Mouse (Mus musculus) neural tube, embryonic 15.5 days (tissue): ENCODE measurements around the gene Sohlh2. TPM values are rescaled to one million over a fixed set of nuclear protein-coding genes. Genes with fewer than 3 reads are reported as not detected.
A peak's percentile ranks its signal among the peaks of the same experiment; 100 is the strongest.

Experiments used
- ATAC-seq: fragments of 200-750 bp; cut with Nextera tagmentation; 2 replicates; pipeline ENCODE4 v1.8.0; 2017; ENCODE audit warnings: mild to moderate bottlenecking, moderate TSS enrichment, moderate library complexity; ENCODE audit not compliant: low FRiP score
- H3K27ac ChIP-seq: fragments of 300-500 bp; sonication (generic); replicated peaks from 2 replicates; pipeline ENCODE4 v1.5.1; 2015; ENCODE audit warnings: mild to moderate bottlenecking, inconsistent platforms
- H3K27me3 ChIP-seq: fragments of 300-500 bp; sonication (generic); replicated peaks from 2 replicates; pipeline ENCODE4 v1.6.1; 2015; ENCODE audit warnings: inconsistent platforms
- H3K36me3 ChIP-seq: fragments of 300-500 bp; sonication (generic); 2 replicates; pipeline ENCODE4 v1.6.1; 2015; ENCODE audit warnings: inconsistent platforms
- H3K4me1 ChIP-seq: fragments of 300-500 bp; sonication (generic); 2 replicates; pipeline ENCODE4 v1.6.1; 2015; ENCODE audit warnings: inconsistent platforms
- H3K4me2 ChIP-seq: fragments of 300-500 bp; sonication (generic); 2 replicates; pipeline ENCODE4 v1.6.1; 2015; ENCODE audit warnings: inconsistent platforms, mild to moderate bottlenecking, moderate library complexity
- H3K4me3 ChIP-seq: fragments of 300-500 bp; sonication (generic); replicated peaks from 2 replicates; pipeline ENCODE4 v1.5.1; 2015; ENCODE audit warnings: mild to moderate bottlenecking, inconsistent platforms
- H3K9ac ChIP-seq: fragments of 300-500 bp; sonication (generic); replicated peaks from 2 replicates; pipeline ENCODE4 v1.6.1; 2015; ENCODE audit warnings: mild to moderate bottlenecking, inconsistent platforms
- H3K9me3 ChIP-seq: fragments of 300-500 bp; sonication (generic); replicated peaks from 2 replicates; pipeline ENCODE4 v1.6.1; 2016; ENCODE audit warnings: inconsistent platforms
- WGBS: fragments of 180-500 bp; shearing (Covaris S2); methylation state at CpG from one replicate; pipeline ENCODE4 v1.1.7; 2015; ENCODE audit warnings: mixed read lengths; 5-methylcytosine and 5-hydroxymethylcytosine counted together
- polyA plus RNA-seq: library from polyadenylated mRNA; unstranded; fragments of >200 nt; fragmentation: Nextera tagmentation; extraction: Ambion mirVana; gene quantifications from 2 replicates; pipeline ENCODE4 v1.2.1, GENCODE M21; 2015

Sohlh2 gene
- polyA plus RNA-seq, 1 experiment from 2014 or later, result not detected

DNA sequence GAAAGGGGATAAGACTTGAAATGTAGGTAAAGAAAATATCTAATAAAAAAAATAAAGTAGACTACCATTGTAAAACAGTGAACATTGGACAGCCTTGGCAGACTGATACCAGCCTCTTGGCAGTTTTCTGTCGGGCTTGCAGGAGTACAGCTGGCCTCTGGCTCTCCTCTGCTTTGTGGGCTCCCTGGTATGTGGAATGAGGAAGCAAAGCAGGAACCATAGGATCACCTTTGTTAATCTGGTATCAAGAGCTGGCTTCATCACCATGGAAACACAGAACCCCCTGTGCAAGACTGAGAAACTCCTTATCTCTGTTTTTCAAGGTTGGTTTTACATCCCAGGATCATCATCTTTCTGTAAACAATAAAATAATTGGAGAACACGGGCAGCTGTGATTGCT lies 30.4 kb downstream of the Sohlh2 start:
- ATAC-seq, result no peak
- Histone ChIP-seq H3K9me3 (no peaks in the 10 kb centered on the region), H3K36me3 (no peaks in the 10 kb centered on the region), H3K9ac (no peak overlapping the region), H3K4me2 (no peak overlapping the region), H3K27me3 (no peaks in the 10 kb centered on the region), H3K27ac (no peak overlapping the region), H3K4me1 (peaks cover 7% of the 10 kb centered on the region; the same call in 1 of the 2 replicates), H3K4me3 (no peak overlapping the region)
- 50% methylated on average over 2 of the region's 2 CpGs for WGBS

GRCm38 (mm10) chr3:55213785-55214184 lies 32.0 kb downstream of the Sohlh2 start:
- ATAC-seq, result no peak
- Histone ChIP-seq H3K4me1 (peaks cover 7% of the 10 kb centered on the region; the same call in 1 of the 2 replicates), H3K4me3 (no peak overlapping the region), H3K27me3 (no peaks in the 10 kb centered on the region), H3K4me2 (no peak overlapping the region), H3K9me3 (no peaks in the 10 kb centered on the region), H3K9ac (no peak overlapping the region), H3K27ac (peak overlapping the region; percentile 45; the same call in 1 of the 2 replicates), H3K36me3 (no peaks in the 10 kb centered on the region)
- WGBS, result 64% methylated on average over 4 of the region's 4 CpGs

DNA sequence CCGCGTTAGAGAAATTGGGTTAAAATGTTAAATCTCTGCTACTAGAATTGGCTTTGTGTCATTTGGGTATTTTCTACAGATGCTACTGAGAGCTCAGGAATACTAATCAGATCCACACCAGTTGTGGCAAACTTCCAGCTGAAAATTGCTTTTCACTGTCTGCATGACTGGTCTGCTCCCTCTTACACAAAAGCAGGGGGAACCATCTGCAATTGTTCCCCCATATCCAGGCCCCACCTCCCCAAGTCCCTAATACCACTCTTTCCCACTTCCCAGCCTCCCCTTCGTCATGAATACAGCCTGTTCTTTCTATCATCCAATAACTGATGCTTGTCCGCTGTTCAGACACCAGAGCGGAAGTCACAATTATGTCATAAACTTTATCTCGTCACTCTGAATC lies 32.6 kb downstream of the Sohlh2 start:
- WGBS, result 54% methylated on average over 6 of the region's 6 CpGs
- Histone ChIP-seq H3K4me3 (no peak overlapping the region), H3K9me3 (no peaks in the 10 kb centered on the region), H3K36me3 (no peaks in the 10 kb centered on the region), H3K27ac (peak overlapping the region; percentile 45), H3K4me1 (peaks cover 7% of the 10 kb centered on the region; the same call in 1 of the 2 replicates), H3K4me2 (no peak overlapping the region), H3K27me3 (no peaks in the 10 kb centered on the region), H3K9ac (no peak overlapping the region)
- no peak; the same call in 1 of the 2 replicates for ATAC-seq

DNA sequence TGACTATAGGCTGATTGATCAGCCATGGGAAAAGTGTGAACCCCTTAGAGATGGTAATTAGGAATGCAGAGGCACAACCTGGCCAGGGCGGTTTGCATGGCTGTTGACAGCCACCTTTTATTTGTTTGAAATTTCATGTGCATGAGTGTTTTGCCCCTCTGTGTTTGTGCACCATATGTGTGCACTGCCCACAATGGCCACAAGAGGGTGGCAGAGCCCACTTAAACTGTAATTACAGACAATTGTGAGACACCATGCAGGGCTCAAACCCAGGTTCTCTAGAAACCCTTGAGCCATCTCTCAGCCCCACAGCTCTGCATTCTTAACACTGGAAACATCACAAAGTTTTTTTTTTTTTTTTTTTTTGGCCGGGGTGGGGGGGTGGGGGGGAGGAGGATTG lies 40.7 kb downstream of the Sohlh2 start:
- no peak overlapping the region for H3K27ac ChIP-seq
- ATAC-seq, result no peak
- H3K9me3 ChIP-seq, result no peaks in the 10 kb centered on the region
- no peaks in the 10 kb centered on the region for H3K36me3 ChIP-seq
- H3K9ac ChIP-seq, result no peak overlapping the region
- no peak overlapping the region for H3K4me2 ChIP-seq
- H3K4me3 ChIP-seq, result no peak overlapping the region
- 95% methylated on average over 2 of the region's 2 CpGs for whole genome bisulfite sequencing
- H3K4me1 ChIP-seq, result peaks cover 5% of the 10 kb centered on the region; the same call in 1 of the 2 replicates
- H3K27me3 ChIP-seq, result no peaks in the 10 kb centered on the region

DNA sequence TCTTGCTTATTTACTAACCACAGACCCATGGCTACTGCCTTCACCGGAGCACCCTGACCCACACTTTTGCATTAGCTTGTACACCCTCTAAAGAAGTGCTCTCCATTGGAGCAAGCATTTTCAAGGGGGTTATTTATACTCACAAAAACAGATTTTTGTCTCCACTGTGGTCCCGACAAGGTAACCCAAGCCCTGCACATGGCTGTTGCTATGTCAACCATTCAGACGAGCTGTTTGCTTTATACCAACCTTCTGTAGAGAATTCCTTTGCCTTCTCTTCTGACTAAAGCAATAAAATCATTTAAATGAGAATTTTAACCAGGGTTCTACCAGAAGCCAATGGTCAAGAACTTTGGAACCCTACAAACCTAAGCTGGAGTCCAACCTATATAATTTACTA lies 42.0 kb downstream of the Sohlh2 start:
- Histone ChIP-seq H3K9ac (no peak overlapping the region), H3K9me3 (no peaks in the 10 kb centered on the region), H3K27ac (no peak overlapping the region), H3K4me3 (no peak overlapping the region), H3K27me3 (no peaks in the 10 kb centered on the region), H3K36me3 (no peaks in the 10 kb centered on the region), H3K4me2 (no peak overlapping the region), H3K4me1 (peaks cover 5% of the 10 kb centered on the region; the same call in 1 of the 2 replicates)
- 82% methylated on average over 3 of the region's 3 CpGs for WGBS
- ATAC-seq, result no peak

- Histone ChIP-seq H3K9ac (no peak overlapping the region), H3K27me3 (no peaks in the 10 kb centered on the region), H3K4me2 (peak overlapping the region; percentile 46), H3K4me3 (no peak overlapping the region), H3K27ac (no peak overlapping the region), H3K9me3 (no peaks in the 10 kb centered on the region), H3K4me1 (peaks cover 5% of the 10 kb centered on the region; the same call in 1 of the 2 replicates), H3K36me3 (no peaks in the 10 kb centered on the region)
- WGBS, result 37% methylated on average over 18 of the region's 18 CpGs
- ATAC-seq, result peak; percentile 53; the same call in 1 of the 2 replicates
These were observed 44.8 kb downstream of the Sohlh2 start for GRCm38 (mm10) chr3:55226501-55227213.

GRCm38 (mm10) chr3:55227214-55227581 lies 45.4 kb downstream of the Sohlh2 start:
- Histone ChIP-seq H3K36me3 (no peaks in the 10 kb centered on the region), H3K27me3 (no peaks in the 10 kb centered on the region), H3K9me3 (no peaks in the 10 kb centered on the region), H3K4me1 (peaks cover 5% of the 10 kb centered on the region; the same call in 1 of the 2 replicates), H3K4me2 (peak overlapping the region; percentile 46), H3K4me3 (no peak overlapping the region), H3K9ac (no peak overlapping the region), H3K27ac (no peak overlapping the region)
- ATAC-seq, result no peak
- 40% methylated on average over 4 of the region's 4 CpGs for WGBS

- ATAC-seq, result no peak
- Histone ChIP-seq H3K4me3 (peak within 1 kb of the TSS; percentile 63), H3K36me3 (0 out of 2 replicates have a peak, but pooled peaks cover under 1% of the 10 kb centered on the region), H3K9ac (peak within 1 kb of the TSS; percentile 84), H3K4me1 (peaks cover 33% of the 10 kb centered on the region), H3K4me2 (peak within 1 kb of the TSS; percentile 67), H3K27ac (peak within 1 kb of the TSS; percentile 97), H3K9me3 (no peaks in the 10 kb centered on the region), H3K27me3 (no peaks in the 10 kb centered on the region)
- WGBS, result 39% methylated on average over 10 of the region's 10 CpGs
These were observed 60.0 kb downstream of the Sohlh2 start, which contains the start of gene Dclk1 for GRCm38 (mm10) chr3:55241730-55242421. Gene Dclk1 (plus strand): TSS chr3:55242364.

DNA sequence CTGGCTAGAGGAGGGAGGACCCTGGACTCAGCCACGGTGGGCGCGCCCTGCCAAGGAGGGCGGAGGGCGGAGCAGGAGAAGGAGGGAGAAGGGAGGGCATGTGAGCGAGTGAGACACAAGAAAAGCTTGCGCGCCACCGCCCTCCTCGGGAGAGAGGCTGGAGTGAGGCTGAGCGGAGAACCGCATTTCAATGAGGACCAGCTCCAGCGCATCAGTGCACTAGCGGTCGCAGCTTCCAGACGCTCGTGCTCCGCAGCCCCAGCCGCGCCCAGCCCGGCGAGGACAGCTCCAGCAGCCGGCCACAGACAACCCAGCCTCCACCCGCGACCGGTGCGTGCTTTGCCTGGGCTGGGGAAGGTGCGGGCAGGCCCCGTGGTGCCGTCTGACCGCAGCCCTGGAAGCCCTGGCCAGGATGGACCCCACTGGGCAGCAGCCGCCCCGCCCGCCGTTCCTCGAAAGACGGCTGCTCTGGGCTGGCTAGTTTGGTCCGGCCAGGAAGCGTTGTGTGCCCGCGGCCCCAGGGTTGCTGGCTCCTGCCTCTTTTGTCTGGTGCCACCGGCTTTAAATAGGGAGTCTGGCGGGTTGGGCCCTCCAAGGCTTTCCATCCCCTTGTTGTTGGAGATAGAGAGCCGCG lies 60.7 kb downstream of the Sohlh2 start:
- ATAC-seq, result peak; percentile 95
- H3K4me1 ChIP-seq, result peaks cover 40% of the 10 kb centered on the region
- peaks cover 7% of the 10 kb centered on the region for H3K36me3 ChIP-seq
- H3K9me3 ChIP-seq, result no peaks in the 10 kb centered on the region
- H3K9ac ChIP-seq, result peak overlapping the region; percentile 84
- H3K27me3 ChIP-seq, result no peaks in the 10 kb centered on the region
- peak overlapping the region; percentile 63 for H3K4me3 ChIP-seq
- WGBS, result under 1% methylated on average over 45 of the region's 45 CpGs
- H3K4me2 ChIP-seq, result peak overlapping the region; percentile 67
- peak overlapping the region; percentile 97 for H3K27ac ChIP-seq

DNA sequence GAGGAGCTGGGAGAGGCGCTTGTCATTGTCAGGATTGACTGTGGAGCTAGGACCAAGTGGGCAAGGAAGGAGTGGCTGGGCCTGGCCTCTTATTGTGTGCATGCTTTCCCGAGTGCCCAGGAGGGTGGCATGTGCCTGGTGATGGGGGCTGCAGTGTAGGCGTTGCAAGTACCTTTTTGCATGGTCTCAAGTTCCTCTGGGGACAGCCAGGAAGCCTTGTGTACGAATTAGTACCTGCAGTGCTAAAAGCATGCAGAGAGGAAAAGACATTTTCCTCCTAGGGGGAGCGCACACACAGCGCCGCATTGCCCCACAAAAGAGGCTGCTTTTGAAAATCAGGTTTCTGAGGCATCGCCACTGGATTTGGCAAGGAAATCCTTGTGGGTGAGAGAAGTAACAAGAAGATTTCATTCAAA lies 61.2 kb downstream of the Sohlh2 start:
- H3K4me3 ChIP-seq, result peak overlapping the region; percentile 63
- H3K27ac ChIP-seq, result peak overlapping the region; percentile 97
- H3K9ac ChIP-seq, result peak overlapping the region; percentile 84
- ATAC-seq, result peak; percentile 71
- no peaks in the 10 kb centered on the region for H3K27me3 ChIP-seq
- no peaks in the 10 kb centered on the region for H3K9me3 ChIP-seq
- peak overlapping the region; percentile 67 for H3K4me2 ChIP-seq
- H3K4me1 ChIP-seq, result peaks cover 45% of the 10 kb centered on the region
- under 1% methylated on average over 8 of the region's 8 CpGs for WGBS
- H3K36me3 ChIP-seq, result peaks cover 12% of the 10 kb centered on the region

DNA sequence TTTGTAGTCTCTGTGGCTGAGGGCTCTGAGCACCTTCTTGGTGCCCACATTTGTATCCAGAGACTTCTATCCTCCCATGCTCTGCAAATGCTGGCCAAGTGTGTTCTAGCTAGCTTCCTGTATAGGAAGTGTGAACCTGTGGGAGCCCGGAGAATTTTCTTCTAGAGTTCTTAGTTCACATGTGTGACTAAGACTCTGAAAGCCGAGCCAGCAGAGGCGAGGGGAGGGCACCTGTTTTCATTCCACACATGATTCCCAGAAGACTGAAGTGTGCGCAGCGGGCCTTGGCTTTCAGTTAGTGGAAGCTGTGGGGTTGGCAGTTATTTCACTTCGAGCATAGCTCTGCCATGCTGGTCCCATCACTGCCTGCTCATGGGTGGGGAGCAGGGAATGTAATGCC lies 62.3 kb downstream of the Sohlh2 start:
- peak overlapping the region; percentile 97 for H3K27ac ChIP-seq
- no peaks in the 10 kb centered on the region for H3K9me3 ChIP-seq
- H3K27me3 ChIP-seq, result no peaks in the 10 kb centered on the region
- H3K9ac ChIP-seq, result peak overlapping the region; percentile 84
- peak overlapping the region; percentile 63 for H3K4me3 ChIP-seq
- 30% methylated on average over 6 of the region's 6 CpGs for WGBS
- H3K4me2 ChIP-seq, result peak overlapping the region; percentile 67
- peaks cover 21% of the 10 kb centered on the region for H3K36me3 ChIP-seq
- no peak for ATAC-seq
- H3K4me1 ChIP-seq, result peaks cover 55% of the 10 kb centered on the region
